Mouse (Mus musculus) 3134 (cell line): ENCODE results near the gene Mettl8.
A peak's percentile ranks its signal among the peaks of the same experiment; 100 is the strongest.

Experiments
- DNase-seq: peaks from one replicate; pipeline ENCODE4 v3.0.0-alpha.2; 2011; ENCODE audit warnings: low spot score; ENCODE audit not compliant: insufficient read length; ENCODE audit errors: extremely low read depth

The Mettl8 gene

DNA sequence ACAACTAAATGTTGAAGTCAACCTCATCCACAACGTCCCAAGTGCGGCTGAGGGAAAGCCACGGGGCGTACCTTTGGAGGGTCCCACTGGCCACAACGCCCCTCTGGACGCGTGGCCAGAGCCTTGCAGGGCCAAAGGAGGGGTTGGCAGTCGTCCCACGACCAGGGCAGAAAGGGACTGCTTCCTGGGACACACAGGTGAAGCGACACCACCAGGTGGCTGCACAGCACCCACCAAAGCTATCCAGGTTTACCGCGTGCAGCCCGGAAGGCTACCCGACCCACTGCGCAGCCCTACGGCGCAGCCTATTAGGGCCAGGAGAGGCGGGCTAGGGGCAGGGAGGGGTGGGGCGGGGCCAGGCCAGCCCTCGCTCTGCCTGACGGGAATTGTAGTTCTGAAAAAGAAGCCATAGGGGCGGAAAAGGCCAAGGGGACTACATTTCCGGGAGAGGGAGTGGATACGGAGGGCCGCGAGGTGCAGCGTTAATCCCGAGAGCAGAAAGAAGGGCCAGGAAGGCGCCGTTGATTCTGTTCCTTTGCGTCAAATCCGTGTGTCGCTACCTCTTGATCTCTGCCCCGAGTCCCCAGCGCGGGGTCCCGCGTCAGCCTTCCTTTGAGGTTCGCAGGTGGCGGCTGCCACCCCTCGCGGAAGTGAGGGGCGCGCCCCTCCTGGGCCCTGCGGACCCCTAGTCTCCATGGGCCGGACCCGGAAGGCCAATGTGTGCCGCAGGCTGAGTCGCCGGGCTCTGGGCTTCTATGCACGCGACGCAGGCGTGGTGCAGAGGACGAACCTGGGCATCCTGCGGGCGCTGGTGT, at the start of gene Mettl8, which contains the start of gene Dcaf17:
Mettl8 (minus strand) TSS at position 284 of the 815 bp plus-strand sequence.
Dcaf17 (plus strand) TSS at position 29 of the 815 bp plus-strand sequence.
- peak; percentile 93 for DNase-seq

DNA sequence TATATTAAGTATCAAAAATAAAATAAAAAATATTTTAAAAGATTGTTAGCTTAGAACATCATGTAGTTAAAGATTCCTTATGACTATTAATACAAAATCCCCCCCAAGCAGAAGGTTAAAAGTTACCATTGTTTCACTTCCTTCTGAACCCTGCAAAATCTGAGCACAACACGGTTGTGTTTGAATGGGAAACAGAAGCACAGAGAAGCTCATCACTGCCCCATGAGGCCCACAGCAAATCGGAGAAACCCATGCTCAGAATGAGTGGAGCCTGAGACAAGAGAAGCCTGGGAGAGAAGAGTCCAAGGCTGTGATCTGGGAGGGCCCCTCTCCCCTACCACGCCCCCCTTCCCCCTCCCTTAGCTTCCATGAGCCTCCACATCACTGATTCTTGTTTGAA, 49.3 kb upstream of the Mettl8 start:
- DNase-seq = no peak

DNA sequence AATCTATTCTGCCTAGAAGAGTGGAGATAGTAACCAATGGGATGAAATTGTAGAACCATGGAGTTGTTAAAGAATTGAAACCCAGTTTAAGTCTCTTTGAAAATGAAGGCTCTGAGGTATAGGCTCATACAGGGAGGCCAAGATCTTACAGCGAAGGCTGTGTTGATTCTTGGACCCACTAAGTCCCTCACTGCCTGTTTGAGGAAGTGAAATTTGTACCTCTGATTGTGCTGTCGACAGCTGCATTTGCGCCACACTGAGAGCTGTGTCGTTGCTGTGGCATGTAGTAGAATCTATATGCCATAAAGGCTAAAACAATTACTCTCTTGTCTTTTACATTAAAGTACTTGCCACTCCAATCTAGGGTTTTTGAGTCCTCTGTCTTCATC, 47.9 kb upstream of the Mettl8 start:
- no peak for DNase-seq

DNA sequence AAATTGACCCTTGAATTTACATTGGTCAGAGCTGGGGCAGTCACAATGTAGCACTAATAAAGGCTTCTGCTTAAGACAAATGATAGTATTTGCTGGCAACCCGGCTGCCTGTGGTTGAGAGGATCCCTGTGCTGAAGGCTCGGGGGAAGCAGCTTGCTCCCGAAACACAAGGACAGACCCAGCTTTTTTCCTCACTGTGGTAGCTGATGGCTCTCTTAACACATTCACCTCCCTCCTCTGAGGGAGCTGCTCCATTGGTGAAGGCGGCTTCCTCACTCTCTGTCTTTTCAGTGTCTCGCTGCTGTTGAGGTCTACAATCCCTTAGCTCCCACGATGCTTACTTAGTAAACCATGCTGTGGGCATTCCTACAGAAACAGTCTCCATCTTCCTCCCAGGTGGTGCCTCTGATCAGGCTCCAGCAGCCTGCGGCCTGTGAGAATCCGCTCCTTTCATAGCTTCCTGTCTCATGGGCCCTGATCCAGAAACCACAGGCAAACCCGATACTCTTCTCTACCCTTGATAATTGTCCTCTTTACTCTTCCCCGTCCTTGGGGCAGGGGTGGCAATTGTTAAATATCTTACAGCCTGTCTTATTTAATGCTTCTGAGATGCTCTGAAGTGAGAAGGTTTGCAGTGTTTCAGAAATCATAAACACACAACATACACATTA, 47.4 kb upstream of the Mettl8 start:
- no peak for DNase-seq

DNA sequence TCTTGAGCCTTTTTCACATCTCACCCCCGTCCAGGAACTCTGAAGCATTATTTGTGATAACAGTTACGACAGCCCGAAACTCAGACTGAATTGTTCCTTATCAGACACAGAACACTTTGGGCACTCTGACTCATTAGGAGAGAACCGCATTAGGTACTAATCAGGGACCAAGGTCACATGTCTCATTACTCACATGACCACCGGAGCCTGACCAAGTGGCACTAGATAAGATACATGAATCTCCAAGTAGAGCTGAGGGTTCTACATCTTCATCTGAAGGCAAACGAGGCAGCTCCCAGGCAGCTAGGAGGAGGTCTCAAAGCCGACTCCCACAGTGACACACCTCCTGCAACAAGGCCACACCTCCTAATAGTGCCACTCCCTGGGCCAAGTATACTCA, 40.8 kb upstream of the Mettl8 start:
- no peak for DNase-seq

DNA sequence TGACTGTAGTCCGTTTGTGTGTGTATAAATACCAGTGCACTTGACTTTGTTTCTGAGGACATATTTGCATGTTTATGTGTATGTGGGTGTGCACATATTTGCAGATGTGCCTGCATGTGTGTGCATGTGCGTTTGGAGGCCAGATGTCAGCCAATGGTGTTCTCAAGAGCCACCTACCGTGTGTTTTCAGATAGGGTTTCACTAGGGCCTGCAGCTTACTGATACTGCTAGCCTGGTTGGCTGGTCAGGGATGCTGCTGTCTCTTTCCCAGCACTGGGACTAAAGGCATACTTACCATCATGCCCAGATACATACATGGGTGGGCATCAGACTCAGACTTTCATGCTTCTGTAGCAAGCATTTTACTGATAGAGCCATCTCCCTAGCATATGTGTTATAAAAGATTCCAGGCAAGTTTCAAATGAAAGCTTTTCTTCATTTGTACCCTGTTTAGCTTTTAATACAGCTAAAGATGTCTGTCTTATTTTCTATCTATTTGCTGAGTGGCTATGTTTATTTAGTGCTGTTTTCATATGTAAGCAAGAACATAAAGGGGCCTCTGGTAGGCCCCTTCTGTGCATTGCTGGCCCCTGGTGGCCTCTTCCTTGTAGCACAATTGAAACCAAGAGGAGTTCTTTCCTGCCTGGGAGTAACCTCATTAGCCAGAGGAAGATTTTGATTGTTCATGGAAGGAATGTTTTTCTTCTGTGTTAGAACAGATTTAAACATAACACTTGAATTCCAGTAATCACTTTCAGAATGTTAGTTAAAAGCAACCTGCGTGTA, 35.5 kb upstream of the Mettl8 start:
- DNase-seq = no peak

DNA sequence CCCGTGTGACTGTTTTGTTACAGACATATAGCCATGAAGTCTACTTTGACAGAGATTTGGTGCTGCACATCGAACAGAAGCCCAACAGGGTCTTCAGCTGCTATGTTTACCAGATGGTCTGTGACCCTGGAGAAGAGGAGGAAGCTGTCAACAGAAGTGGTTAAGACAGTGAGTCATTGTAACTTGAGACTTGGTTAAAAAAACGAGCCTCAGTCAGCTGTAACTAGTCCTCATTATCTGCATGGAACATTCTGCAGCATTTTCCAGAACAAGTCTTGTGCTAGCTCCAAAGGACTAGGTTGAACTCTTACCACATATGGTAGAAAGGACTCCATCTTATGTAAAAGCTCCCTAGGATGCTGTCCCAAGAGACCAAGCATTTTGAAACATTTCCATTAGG, 34.4 kb upstream of the Mettl8 start:
- DNase-seq = no peak

DNA sequence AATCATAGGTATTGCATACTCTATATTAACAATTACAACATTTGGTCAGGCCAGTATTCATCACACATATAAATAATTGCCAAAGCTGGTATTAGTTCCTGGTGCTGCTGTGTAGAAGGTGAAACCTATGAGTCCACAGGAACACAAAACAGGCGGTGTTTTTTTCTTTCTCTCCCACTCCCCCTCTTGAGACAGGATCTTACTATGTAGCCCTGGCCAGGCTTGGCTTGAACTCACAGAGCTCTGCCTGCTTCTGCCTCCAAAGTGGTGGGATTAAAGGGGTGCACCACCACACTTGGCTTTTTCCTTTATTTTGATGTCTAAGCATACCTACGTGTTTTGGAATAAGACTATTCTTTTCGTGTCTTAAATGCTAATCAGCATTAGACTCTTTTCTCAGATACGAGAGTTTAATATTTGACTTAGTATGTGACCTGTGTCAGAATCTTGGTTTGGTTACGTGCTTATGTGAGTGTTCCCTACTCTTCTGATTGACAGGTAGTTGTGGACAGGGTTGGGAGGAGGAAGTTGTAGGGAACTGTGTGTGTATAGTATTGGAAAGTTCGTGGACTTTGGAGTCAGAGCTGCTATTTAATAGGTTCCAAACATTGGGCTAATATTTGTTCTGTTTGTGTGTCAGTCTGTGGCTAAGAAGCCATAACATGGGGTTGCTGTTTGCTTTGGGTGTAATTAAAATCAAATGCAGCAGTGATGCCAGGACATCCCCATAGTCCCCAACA, 28.2 kb upstream of the Mettl8 start:
- DNase-seq = no peak

DNA sequence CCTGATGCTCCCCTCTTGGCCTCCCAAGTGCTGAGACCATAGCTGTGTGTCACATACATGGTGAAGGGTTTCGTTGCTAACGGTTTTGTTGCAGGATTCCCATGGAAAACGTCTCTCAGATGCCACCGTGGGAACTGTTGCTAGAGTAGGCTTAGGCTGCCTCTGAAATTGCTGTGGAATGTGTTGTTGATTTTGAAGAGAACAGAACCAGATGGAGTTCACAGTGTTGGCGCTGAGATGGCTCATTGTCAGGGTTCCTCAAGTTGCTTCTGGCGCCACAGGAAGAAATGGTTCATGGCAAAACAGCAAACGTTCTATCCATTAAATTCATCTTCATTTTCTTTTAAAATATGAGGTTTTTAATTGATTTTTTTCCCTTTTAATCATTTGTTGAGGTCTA, 27.0 kb upstream of the Mettl8 start:
- no peak for DNase-seq

DNA sequence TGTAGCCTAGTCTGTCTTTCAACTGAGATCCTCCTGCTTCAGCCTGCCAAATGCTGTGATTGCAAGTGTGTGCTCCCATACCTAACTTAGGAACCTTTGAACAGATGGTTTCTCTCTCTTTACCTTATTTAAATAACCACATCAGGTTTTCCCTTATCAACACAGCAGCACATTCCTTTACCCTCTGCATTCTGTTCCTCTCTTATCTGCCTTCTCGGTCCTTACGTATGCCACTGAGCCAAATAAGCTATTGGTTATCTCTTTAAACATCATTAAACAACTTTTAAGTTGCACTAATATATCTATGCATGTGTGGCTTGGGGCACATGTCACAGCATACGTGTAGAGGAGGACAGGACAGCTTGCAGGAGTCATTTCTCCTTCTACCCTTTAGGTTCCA, 18.4 kb upstream of the Mettl8 start:
- no peak for DNase-seq

DNA sequence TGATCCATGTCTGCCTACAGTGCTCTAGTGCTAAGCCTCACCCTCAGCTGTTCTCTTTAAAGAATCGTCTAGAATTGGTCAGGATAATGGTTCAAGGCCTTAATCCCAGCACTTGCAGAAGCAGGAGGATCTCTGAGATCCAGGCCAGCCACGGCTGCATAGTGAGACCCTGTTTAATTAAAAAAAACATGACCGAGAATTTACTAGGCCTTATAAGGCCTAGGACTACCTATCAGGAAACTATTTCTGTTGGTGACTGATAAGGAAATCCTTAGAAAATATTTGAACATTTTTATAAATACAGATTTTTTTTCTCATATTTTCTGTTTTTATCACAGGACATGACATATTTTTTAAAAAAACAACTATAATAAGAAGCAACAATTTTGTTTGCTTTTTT, 17.9 kb upstream of the Mettl8 start:
- DNase-seq = no peak

DNA sequence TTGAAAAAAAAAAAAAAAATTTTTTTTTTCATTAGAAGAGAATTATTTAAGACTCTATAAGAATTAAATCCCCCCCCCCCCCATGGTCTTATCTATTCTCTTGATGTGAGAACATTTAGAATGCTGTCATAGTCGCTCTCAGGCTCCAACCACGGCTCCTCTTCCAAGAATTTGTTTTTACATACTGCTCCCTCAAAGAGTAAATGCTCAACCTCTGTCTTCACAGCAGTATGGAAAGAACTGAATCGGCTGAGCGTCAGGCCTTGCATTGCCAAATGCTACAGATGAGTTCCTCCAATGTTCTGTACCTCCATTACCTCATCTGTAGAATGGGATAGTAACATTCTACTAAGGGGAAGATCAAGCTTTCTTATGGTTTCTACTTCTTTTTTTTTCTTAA, 16.2 kb upstream of the Mettl8 start:
- DNase-seq = no peak

DNA sequence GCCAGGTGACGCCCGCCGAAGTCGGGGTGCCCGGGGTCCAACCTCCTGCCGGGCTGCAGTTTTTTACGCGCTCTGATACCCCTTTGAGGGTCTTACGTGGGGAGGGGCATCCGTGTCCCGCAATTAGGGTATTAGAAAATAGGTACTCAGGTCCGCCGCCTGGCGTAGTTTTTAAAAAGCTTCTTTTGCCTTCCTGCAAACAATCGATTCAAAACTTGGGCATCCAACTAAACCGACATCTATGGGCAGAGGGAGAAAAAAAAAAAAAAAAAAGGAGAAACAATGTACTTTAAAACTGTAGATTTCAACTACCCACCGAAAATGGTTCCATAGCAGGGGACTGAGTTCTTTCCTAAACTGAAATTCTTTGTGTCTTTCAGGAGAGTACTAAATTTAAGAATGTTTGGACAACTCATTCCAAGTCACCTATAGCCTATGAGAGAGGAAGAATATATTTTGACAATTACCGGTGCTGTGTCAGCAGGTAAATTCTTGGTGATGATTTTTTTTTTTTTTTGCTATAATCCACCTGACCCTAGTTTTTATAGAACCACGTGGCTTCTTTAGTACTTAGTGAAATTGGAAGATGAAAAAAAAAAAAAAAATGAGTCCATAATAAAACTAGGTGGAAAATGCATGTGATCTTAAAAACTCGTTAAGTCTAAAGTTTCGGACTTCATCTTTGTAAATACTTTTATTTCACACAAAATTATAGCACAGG, 892 bp upstream of the Mettl8 start:
- no peak for DNase-seq

DNA sequence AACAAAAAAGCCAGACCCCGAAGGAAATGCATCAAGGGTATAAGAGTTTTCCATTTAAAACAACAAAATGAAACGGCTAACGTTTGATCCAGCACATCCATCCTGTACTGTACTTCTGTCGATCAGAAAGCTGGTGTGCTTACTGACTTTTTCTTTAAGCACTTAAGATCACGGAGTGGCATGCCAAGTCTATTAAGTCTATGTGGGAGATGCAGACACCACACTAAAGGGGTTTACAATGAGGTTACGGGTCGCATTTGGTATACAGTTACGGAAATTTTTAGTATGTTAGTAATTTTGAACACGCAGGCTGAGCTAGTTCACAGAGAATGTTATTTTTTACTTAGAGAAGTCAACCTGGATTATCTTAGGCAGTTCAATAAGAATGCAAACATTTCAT, 667 bp downstream of the Mettl8 start:
- DNase-seq = no peak

DNA sequence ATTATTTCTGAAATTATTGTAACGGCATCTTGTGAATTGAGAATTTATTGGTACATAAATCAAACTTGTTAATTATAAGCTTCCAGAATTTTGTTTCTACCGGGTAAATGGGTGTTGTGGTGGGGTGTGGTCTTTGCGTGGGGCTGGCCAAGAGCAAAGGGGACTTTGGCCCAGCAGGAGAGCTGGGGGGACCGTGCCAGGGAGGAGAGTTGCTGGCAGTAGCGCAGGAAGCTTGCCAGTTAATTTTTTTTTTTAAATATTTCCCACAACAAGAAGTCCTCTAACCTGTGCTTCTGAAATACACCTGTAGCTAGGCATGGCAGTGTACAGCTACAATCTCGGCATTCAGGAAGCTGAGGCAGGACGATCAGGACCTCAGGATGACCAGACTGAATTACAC, 4.9 kb downstream of the Mettl8 start:
- no peak for DNase-seq

DNA sequence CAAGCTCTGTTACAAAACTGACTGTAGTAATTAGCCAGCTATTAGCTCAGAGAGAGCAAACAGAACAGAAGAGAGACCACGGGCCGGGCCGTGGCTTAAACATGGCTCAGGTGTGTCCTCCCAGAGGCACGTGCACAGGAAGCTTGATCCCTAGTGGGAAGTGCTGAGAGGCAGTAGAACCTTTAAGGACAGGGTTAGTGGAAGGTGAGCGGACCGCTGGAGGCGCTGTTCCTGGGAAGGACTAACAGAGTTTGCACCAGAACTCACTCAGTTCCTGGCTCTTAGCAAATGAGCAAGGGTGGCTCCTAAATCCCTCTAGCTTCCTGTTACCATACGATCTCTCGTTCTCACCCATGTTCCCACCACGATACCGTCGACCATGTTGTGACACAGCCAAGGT, 6.5 kb downstream of the Mettl8 start:
- no peak for DNase-seq

DNA sequence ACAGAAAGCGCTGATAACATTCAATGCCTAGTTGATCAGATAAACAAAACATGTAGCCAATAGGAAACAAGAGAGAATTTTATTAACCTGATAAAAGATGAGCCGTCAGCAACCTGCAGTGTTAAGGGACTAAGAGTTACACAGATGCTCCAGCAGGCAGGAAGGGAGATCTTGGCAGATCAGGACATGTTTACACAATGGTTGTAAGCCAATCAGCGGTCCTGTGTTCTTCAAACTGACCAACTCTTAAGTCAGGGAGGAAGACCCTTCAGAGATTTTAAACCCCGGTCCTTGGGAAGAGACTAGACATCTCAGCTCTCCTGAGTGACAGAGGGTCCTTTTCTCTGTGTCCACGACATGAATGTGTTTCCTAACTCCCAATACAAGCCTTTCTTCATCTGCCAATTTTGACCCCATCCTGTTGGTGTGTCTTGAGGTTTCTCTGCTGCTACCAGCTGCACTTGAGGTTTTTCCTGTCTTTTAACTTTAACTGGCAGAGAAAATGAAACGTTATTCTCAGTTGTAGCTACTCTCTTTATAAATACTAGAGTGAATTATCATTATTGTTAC, 8.5 kb downstream of the Mettl8 start:
- no peak for DNase-seq

DNA sequence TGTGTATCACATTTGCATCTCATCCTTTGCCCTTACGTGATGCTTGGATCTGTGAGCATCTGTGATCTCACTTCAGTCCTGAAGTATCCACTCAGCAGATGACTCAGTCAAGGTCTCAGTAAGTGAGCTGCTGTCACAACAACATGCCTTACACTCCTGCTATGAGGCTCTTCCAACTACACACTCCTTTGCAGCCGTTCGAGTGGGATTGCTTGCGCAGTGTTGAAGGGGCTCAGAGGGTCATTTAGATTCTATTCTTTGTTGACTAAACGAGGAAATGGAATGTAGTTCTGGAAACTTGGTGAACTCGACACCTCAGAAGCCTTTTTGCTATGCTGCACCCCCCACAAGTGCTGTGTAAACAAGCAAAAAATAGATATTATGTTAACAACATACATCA, 9.2 kb downstream of the Mettl8 start:
- no peak for DNase-seq

DNA sequence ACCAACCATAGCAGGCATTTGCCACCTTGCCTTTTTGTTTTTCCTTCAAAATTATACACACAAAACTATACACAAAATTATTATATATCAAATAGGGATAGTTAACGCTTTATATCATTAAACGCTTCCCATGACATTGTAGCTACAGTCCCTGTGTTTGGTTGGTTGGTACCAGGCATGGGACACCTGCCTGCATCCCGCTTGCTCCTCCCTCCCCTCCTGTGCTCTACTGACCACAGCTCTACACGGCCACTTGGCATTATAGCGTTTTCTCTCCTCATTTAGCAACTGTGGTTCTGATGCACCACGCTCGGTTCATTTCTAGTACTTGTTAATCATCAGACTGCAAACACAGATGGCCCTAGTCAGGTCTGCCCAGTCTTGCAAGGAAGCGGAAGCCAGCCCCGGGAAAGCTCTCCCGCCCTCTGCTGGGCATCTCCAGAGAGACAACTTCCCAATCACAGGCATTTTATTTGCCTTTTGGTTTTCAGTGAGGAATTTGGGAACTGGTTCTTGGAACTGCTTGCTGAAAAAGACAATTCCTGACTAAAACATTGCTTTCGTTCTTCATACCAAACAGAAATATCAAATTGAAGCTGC, 15.8 kb downstream of the Mettl8 start:
- DNase-seq = peak; percentile 32
